Mouse (Mus musculus) kidney, postnatal 10 days (tissue): ENCODE measurements around the gene Fam241b.
"Not testable (repeated sequence)": the region's sequence is repeated elsewhere in the genome, so short reads cannot be mapped to it uniquely, and the experiment has no call there.

Source experiments
- DNase-seq: peaks from one replicate; pipeline ENCODE4 v3.0.0; 2021; ENCODE audit warnings: mixed read lengths

Fam241b gene

GRCm38 (mm10) chr10:62128316-62128951, 15.3 kb downstream of the Fam241b start:
- no peak for DNase-seq

- DNase-seq = no peak
These were observed 15.9 kb downstream of the Fam241b start for GRCm38 (mm10) chr10:62127711-62128231.

GRCm38 (mm10) chr10:62127137-62127536, 16.6 kb downstream of the Fam241b start:
- DNase-seq = no peak

- DNase-seq = no peak
These were observed 29.7 kb downstream of the Fam241b start for GRCm38 (mm10) chr10:62113865-62114647.

- no peak for DNase-seq
These were observed 32.5 kb downstream of the Fam241b start for GRCm38 (mm10) chr10:62111207-62111576.

- peak; percentile 91 for DNase-seq
These were observed 33.1 kb downstream of the Fam241b start for GRCm38 (mm10) chr10:62110504-62111206.

- no peak for DNase-seq
These were observed 36.7 kb downstream of the Fam241b start for GRCm38 (mm10) chr10:62107048-62107447.

- DNase-seq = peak; percentile 82
These were observed 38.7 kb downstream of the Fam241b start for GRCm38 (mm10) chr10:62104835-62105576.

- DNase-seq = peak; percentile 90
These were observed 41.9 kb downstream of the Fam241b start for GRCm38 (mm10) chr10:62101504-62102439.

GRCm38 (mm10) chr10:62099749-62100403, 43.8 kb downstream of the Fam241b start:
- no peak for DNase-seq

- DNase-seq = no peak
These were observed 49.3 kb downstream of the Fam241b start for GRCm38 (mm10) chr10:62094401-62094800.

GRCm38 (mm10) chr10:62093903-62094302, 49.8 kb downstream of the Fam241b start:
- DNase-seq = no peak

GRCm38 (mm10) chr10:62089486-62089885, 54.2 kb downstream of the Fam241b start:
- DNase-seq = no peak

GRCm38 (mm10) chr10:62089071-62089470, 54.6 kb downstream of the Fam241b start:
- no peak for DNase-seq

GRCm38 (mm10) chr10:62088411-62088810, 55.3 kb downstream of the Fam241b start:
- no peak for DNase-seq

GRCm38 (mm10) chr10:62086826-62087225, 56.9 kb downstream of the Fam241b start:
- no peak for DNase-seq

GRCm38 (mm10) chr10:62086044-62086443, 57.7 kb downstream of the Fam241b start:
- DNase-seq = no peak

GRCm38 (mm10) chr10:62076248-62077134, 67.2 kb downstream of the Fam241b start:
- no peak for DNase-seq

GRCm38 (mm10) chr10:62071346-62071745, 72.4 kb downstream of the Fam241b start:
- not testable (repeated sequence) for DNase-seq

GRCm38 (mm10) chr10:62070636-62071035, 73.1 kb downstream of the Fam241b start:
- no peak for DNase-seq
